Mouse (Mus musculus) embryo, embryonic 9.5 days (tissue): ENCODE measurements around the gene Krt5.
"Not testable (repeated sequence)": the region's sequence is repeated elsewhere in the genome, so short reads cannot be mapped to it uniquely, and the experiment has no call there.

Experiments
- DNase-seq: peaks from one replicate; pipeline ENCODE4 v3.0.0-alpha.2; 2017; ENCODE audit errors: extremely low spot score

Gene Krt5

GRCm38 (mm10) chr15:101712720-101713119, at the start of gene Krt5:
Gene Krt5 (minus strand): TSS chr15:101712898.
- no peak for DNase-seq

- no peak for DNase-seq
Measured at GRCm38 (mm10) chr15:101742711-101743110, 30.0 kb upstream of the Krt5 start, which contains the start of gene Krt71. Gene Krt71 (minus strand): TSS chr15:101743109.

GRCm38 (mm10) chr15:101737786-101738185, 25.1 kb upstream of the Krt5 start:
- no peak for DNase-seq

GRCm38 (mm10) chr15:101730653-101731052, 18.0 kb upstream of the Krt5 start:
- DNase-seq = no peak

GRCm38 (mm10) chr15:101724686-101725085, 12.0 kb upstream of the Krt5 start:
- DNase-seq = no peak

GRCm38 (mm10) chr15:101715831-101716230, 3.1 kb upstream of the Krt5 start:
- DNase-seq = no peak

GRCm38 (mm10) chr15:101714356-101714755, 1.7 kb upstream of the Krt5 start:
- no peak for DNase-seq

- DNase-seq = no peak
Measured at GRCm38 (mm10) chr15:101713731-101714130, 1.0 kb upstream of the Krt5 start.

- DNase-seq = no peak
Measured at GRCm38 (mm10) chr15:101708683-101709082, 4.0 kb downstream of the Krt5 start.

- no peak for DNase-seq
Measured at GRCm38 (mm10) chr15:101707454-101707853, 5.2 kb downstream of the Krt5 start.

GRCm38 (mm10) chr15:101704066-101704465, 8.6 kb downstream of the Krt5 start:
- DNase-seq = peak; percentile 45

GRCm38 (mm10) chr15:101702380-101702779, 10.3 kb downstream of the Krt5 start:
- DNase-seq = no peak

GRCm38 (mm10) chr15:101699866-101700265, 12.8 kb downstream of the Krt5 start:
- DNase-seq = no peak

GRCm38 (mm10) chr15:101699192-101699591, 13.5 kb downstream of the Krt5 start:
- DNase-seq = no peak

- DNase-seq = no peak
Measured at GRCm38 (mm10) chr15:101697326-101698188, 15.1 kb downstream of the Krt5 start.

- DNase-seq = no peak
Measured at GRCm38 (mm10) chr15:101694207-101694606, 18.5 kb downstream of the Krt5 start, which contains the start of gene Krt6a. Gene Krt6a (minus strand): TSS chr15:101694307.

- not testable (repeated sequence) for DNase-seq
Measured at GRCm38 (mm10) chr15:101690460-101690859, 22.2 kb downstream of the Krt5 start.

- no peak for DNase-seq
Measured at GRCm38 (mm10) chr15:101688161-101688560, 24.5 kb downstream of the Krt5 start.

- DNase-seq = no peak
Measured at GRCm38 (mm10) chr15:101680187-101680586, 32.5 kb downstream of the Krt5 start, which contains the start of gene Krt6b. Gene Krt6b (minus strand): TSS chr15:101680287.

- no peak for DNase-seq
Measured at GRCm38 (mm10) chr15:101675978-101676377, 36.7 kb downstream of the Krt5 start.
